Mouse (Mus musculus): ENCODE data around the gene Prh1. TPM values are rescaled to one million over a fixed set of nuclear protein-coding genes. Genes with fewer than 3 reads are reported as not detected.
"Not testable (repeated sequence)": the region's sequence is repeated elsewhere in the genome, so short reads cannot be mapped to it uniquely, and the experiment has no call there.

Gene Prh1
- not detected in 2 replicates for polyA plus RNA-seq (2015; fragmentation: Nextera tagmentation; extraction: Ambion mirVana)

DNA sequence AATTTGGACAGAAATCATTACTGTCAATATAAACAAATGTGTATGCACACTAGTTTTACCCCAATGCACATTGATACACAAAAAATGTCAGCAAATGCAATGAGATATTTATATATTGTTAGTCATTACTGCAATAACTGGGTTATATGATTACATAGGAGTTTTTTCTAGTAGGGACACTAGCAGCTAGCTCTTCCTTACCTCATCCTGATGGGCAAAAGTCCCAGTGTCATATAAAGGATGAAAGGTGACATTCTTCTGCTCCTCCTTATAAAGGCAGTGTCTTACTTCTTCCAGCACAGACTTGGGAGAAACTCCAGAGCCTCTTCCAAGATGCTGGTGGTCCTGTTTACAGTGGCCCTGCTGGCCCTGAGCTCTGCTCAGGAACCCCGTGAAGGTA lies at the start of gene Prh1:
Gene Prh1 (plus strand): TSS at position 301 of the 400 bp plus-strand sequence.
- H3K36me3 ChIP-seq (ENCODE audit: control insufficient read depth, insufficient read depth, low read length); H3K27ac ChIP-seq (ENCODE audit: low read length); H3K4me2 ChIP-seq (ENCODE audit: low read depth, low read length); ATAC-seq (ENCODE audit: insufficient read depth, low FRiP score); H3K9ac ChIP-seq (ENCODE audit: low read length); H3K27me3 ChIP-seq (ENCODE audit: control insufficient read depth, insufficient read depth, low read length); H3K9me3 ChIP-seq (replicated peaks; ENCODE audit: control insufficient read depth, low read length); H3K4me1 ChIP-seq (ENCODE audit: control insufficient read depth, insufficient read depth, low read length); H3K4me3 ChIP-seq (replicated peaks; ENCODE audit: low read length): not testable (repeated sequence)
- WGBS = 72% methylated on average over 1 of the region's 1 CpGs

DNA sequence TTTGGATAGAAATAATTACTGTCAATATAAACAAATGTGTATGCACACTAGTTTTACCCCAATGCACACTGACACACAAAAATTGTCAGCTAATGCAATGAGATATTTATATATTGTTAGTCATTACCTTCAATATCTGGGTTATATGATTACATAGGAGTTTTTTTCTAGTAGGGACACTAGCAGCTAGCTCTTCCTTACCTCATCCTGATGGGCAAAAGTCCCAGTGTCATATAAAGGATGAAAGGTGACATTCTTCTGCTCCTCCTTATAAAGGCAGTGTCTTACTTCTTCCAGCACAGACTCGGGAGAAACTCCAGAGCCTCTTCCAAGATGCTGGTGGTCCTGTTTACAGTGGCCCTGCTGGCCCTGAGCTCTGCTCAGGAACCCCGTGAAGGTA lies 26.0 kb downstream of the Prh1 start, which contains the start of gene Prp2:
Gene Prp2 (plus strand): TSS at position 301 of the 400 bp plus-strand sequence.
- not testable (repeated sequence) for H3K4me2 ChIP-seq (ENCODE audit: low read depth, low read length); H3K4me1 ChIP-seq (ENCODE audit: control insufficient read depth, insufficient read depth, low read length); H3K36me3 ChIP-seq (ENCODE audit: control insufficient read depth, insufficient read depth, low read length); H3K27ac ChIP-seq (ENCODE audit: low read length); H3K9ac ChIP-seq (ENCODE audit: low read length); H3K27me3 ChIP-seq (ENCODE audit: control insufficient read depth, insufficient read depth, low read length); ATAC-seq (ENCODE audit: insufficient read depth, low FRiP score); H3K4me3 ChIP-seq (replicated peaks; ENCODE audit: low read length); H3K9me3 ChIP-seq (replicated peaks; ENCODE audit: control insufficient read depth, low read length)
- WGBS = 55% methylated on average over 2 of the region's 2 CpGs

Other genes with a start within 250 kb of the Prh1 start
- gene Gm8882, start 205.7 kb upstream of the Prh1 start, polyA plus RNA-seq (2015; fragmentation: Nextera tagmentation; extraction: Ambion mirVana) = not detected in 2 replicates
- not detected in 2 replicates for gene Prp2, start 26.1 kb downstream of the Prh1 start, polyA plus RNA-seq (2015; fragmentation: Nextera tagmentation; extraction: Ambion mirVana)
- not detected in 2 replicates for gene A630073D07Rik, start 81.7 kb downstream of the Prh1 start, polyA plus RNA-seq (2015; fragmentation: Nextera tagmentation; extraction: Ambion mirVana)
- gene Tas2r120, start 87.1 kb downstream of the Prh1 start, polyA plus RNA-seq (2015; fragmentation: Nextera tagmentation; extraction: Ambion mirVana) = not detected in 2 replicates
- not detected in 2 replicates for gene Tas2r121, start 131.2 kb downstream of the Prh1 start, polyA plus RNA-seq (2015; fragmentation: Nextera tagmentation; extraction: Ambion mirVana)
- not detected in 2 replicates for gene Tas2r122, start 142.1 kb downstream of the Prh1 start, polyA plus RNA-seq (2015; fragmentation: Nextera tagmentation; extraction: Ambion mirVana)
- not detected in 2 replicates for gene Tas2r115, start 168.2 kb downstream of the Prh1 start, polyA plus RNA-seq (2015; fragmentation: Nextera tagmentation; extraction: Ambion mirVana)
- not detected in 2 replicates for gene Tas2r124, start 184.9 kb downstream of the Prh1 start, polyA plus RNA-seq (2015; fragmentation: Nextera tagmentation; extraction: Ambion mirVana)
- not detected in 2 replicates for gene Tas2r102, start 192.3 kb downstream of the Prh1 start, polyA plus RNA-seq (2015; fragmentation: Nextera tagmentation; extraction: Ambion mirVana)
- gene Tas2r136, start 208.4 kb downstream of the Prh1 start, polyA plus RNA-seq (2015; fragmentation: Nextera tagmentation; extraction: Ambion mirVana) = not detected in 2 replicates
- not detected in 2 replicates for gene Tas2r117, start 233.0 kb downstream of the Prh1 start, polyA plus RNA-seq (2015; fragmentation: Nextera tagmentation; extraction: Ambion mirVana)

All from stomach, embryonic 16.5 days (tissue).